In the genomic region with DNA sequence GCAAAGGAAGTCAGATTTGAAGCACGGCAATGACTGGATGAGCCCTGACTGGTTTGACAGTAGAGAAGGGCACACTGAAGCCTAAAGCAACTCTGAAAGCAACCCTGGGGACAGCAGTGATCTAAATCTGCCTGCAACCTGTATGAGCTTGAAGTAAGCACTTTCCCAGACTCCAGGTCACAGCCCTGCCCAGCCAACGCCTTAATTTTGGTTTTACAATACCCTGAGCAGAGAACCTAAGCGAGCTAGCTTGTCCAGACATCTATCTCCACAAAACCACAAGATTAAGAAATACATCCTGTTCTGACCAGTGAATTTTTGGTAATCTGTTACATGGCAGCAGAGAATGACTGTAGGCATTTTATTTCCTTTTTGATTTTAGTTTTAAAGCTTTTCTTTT, we compare ENCODE assay signal across 23 mouse cellular contexts.
A peak's percentile ranks its signal among the peaks of the same experiment; 100 is the strongest.
DNase-seq lines count a peak whose midpoint lies in the region; ATAC-seq and TF ChIP-seq lines count a peak whose summit lies in the region.
"Had no signal": no experiment of that assay in that cellular context is flagged by ENCODE, and none has a peak within 500 bp of the region (broad histone marks: within the 10 kb centered on the region; RNA-seq: fewer than 3 reads in every experiment).

No protein-coding gene starts in this region.

- no peak for TF ChIP-seq CTCF in C2C12 (IDR thresholded peaks at IDR 0.05; ENCODE audit: control insufficient read depth, insufficient read depth, insufficient read length)

- no peak overlapping the region for H3K4me3 ChIP-seq in intestine, embryonic 14.5 days (ENCODE audit: low read depth, low read length)
- no peak overlapping the region for H3K4me3 ChIP-seq in intestine, embryonic 15.5 days (replicated peaks)
- no peak overlapping the region for H3K4me3 ChIP-seq in C2C12 (ENCODE audit: insufficient read depth, poor library complexity, severe bottlenecking)
- H3K4me3 ChIP-seq: forebrain, embryonic 13.5 days; hindbrain, embryonic 15.5 days; limb, embryonic 12.5 days; megakaryocyte, embryonic 14.5 days; midbrain, embryonic 13.5 days had no signal

- peaks cover 5% of the 10 kb centered on the region; the same call in 1 of the 2 replicates for H3K36me3 ChIP-seq in intestine, embryonic 14.5 days (ENCODE audit: control insufficient read depth, insufficient read depth, low read length)
- H3K36me3 ChIP-seq in intestine, embryonic 15.5 days = no peaks in the 10 kb centered on the region
- H3K36me3 ChIP-seq in C2C12 (ENCODE audit: control insufficient read depth, insufficient read depth) = peaks cover 12% of the 10 kb centered on the region
- H3K36me3 ChIP-seq: hindbrain, embryonic 15.5 days; midbrain, embryonic 13.5 days had no signal

- H3K27ac ChIP-seq in intestine, embryonic 14.5 days (ENCODE audit: low read depth) = no peak overlapping the region
- no peak overlapping the region for H3K27ac ChIP-seq in intestine, embryonic 15.5 days
- H3K27ac ChIP-seq: forebrain, embryonic 13.5 days; hindbrain, embryonic 15.5 days; limb, embryonic 12.5 days; midbrain, embryonic 13.5 days had no signal

- ATAC-seq in intestine, embryonic 14.5 days (replicated peaks; ENCODE audit: low FRiP score, low TSS enrichment, low read depth) = no peak
- ATAC-seq in intestine, embryonic 15.5 days = no peak
- ATAC-seq in megakaryocyte progenitor cell, adult 5-6 weeks (replicated peaks; ENCODE audit: poor library complexity) = peak; percentile 74
- ATAC-seq: forebrain, embryonic 13.5 days; liver, postnatal 0 days; lung, postnatal 0 days; midbrain, embryonic 13.5 days had no signal

- H3K4me2 ChIP-seq in intestine, embryonic 14.5 days (ENCODE audit: low read length) = no peak overlapping the region
- no peak overlapping the region for H3K4me2 ChIP-seq in intestine, embryonic 15.5 days (replicated peaks)
- H3K4me2 ChIP-seq: forebrain, embryonic 13.5 days; hindbrain, embryonic 15.5 days; limb, embryonic 12.5 days; liver, embryonic 11.5 days; midbrain, embryonic 13.5 days had no signal

- H3K27me3 ChIP-seq in intestine, embryonic 14.5 days (replicated peaks; ENCODE audit: control insufficient read depth, insufficient read depth, low read length) = no peaks in the 10 kb centered on the region
- H3K27me3 ChIP-seq in intestine, embryonic 15.5 days (replicated peaks) = no peaks in the 10 kb centered on the region
- no peaks in the 10 kb centered on the region for H3K27me3 ChIP-seq in C2C12 (ENCODE audit: control insufficient read depth, insufficient read depth, insufficient read length)
- H3K27me3 ChIP-seq: forebrain, embryonic 13.5 days; hindbrain, embryonic 15.5 days; limb, embryonic 12.5 days; megakaryocyte, embryonic 14.5 days; midbrain, embryonic 13.5 days had no signal

- 0 out of 2 replicates have a peak, but pooled peaks cover 4% of the 10 kb centered on the region for H3K4me1 ChIP-seq in intestine, embryonic 14.5 days (replicated peaks; ENCODE audit: control insufficient read depth, insufficient read depth, low read length)
- no peaks in the 10 kb centered on the region for H3K4me1 ChIP-seq in intestine, embryonic 15.5 days (replicated peaks)
- H3K4me1 ChIP-seq: hindbrain, embryonic 15.5 days; limb, embryonic 12.5 days had no signal

- H3K79me3 ChIP-seq in C2C12 (ENCODE audit: low read depth) = peaks cover 38% of the 10 kb centered on the region

- WGBS in intestine, embryonic 14.5 days = 70% methylated on average over 3 of the region's 3 CpGs
- 71% methylated on average over 3 of the region's 3 CpGs for WGBS in intestine, embryonic 15.5 days

- no peak overlapping the region for H3K9ac ChIP-seq in intestine, embryonic 14.5 days (ENCODE audit: low read length)
- no peak overlapping the region for H3K9ac ChIP-seq in intestine, embryonic 15.5 days
- H3K9ac ChIP-seq: forebrain, embryonic 13.5 days; hindbrain, embryonic 15.5 days; limb, embryonic 12.5 days; liver, postnatal 0 days; midbrain, embryonic 13.5 days had no signal

- peak; percentile 35 for DNase-seq in intestine, embryonic 14.5 days (ENCODE audit: low spot score)
- DNase-seq in fat pad, adult 2 months (ENCODE audit: extremely low read depth, low read depth, low spot score) = peak; percentile 93
- DNase-seq in cerebellum, postnatal 4 days (ENCODE audit: low spot score in 2 of 2) = no peak
- no peak for DNase-seq in testis, postnatal 14 days (ENCODE audit: low spot score)
- no peak for DNase-seq in kidney, adult 8-10 months
- DNase-seq: adrenal gland, postnatal 14 days; B cell, adult 2 months; cerebellum, adult 8-10 months; cerebellum, postnatal 36 days; heart, postnatal 4 days; kidney, adult 11 months; kidney, postnatal 10 days; liver, postnatal 0 days had no signal

- peaks cover 94% of the 10 kb centered on the region for H3K79me2 ChIP-seq in C2C12 (ENCODE audit: control insufficient read depth, insufficient read depth)

- no peak overlapping the region for H3ac ChIP-seq in C2C12 (ENCODE audit: control insufficient read depth, insufficient read length, low read depth)

- no peaks in the 10 kb centered on the region for H3K9me3 ChIP-seq in intestine, embryonic 14.5 days (ENCODE audit: control insufficient read depth, low read length)
- H3K9me3 ChIP-seq in intestine, embryonic 15.5 days = no peaks in the 10 kb centered on the region
- H3K9me3 ChIP-seq: forebrain, embryonic 13.5 days; hindbrain, embryonic 15.5 days; limb, embryonic 12.5 days; megakaryocyte, embryonic 14.5 days; midbrain, embryonic 13.5 days had no signal

TF ChIP-seq in C2C12, 6 proteins besides CTCF, POLR2A, EP300 and RAD21:
- TF ChIP-seq MYOD1 (IDR thresholded peaks at IDR 0.05; ENCODE audit: control insufficient read depth, insufficient read length, low read depth) (no peak), CEBPB (IDR thresholded peaks at IDR 0.05; ENCODE audit: low read depth) (peak; percentile 79), FOSL1 (IDR thresholded peaks at IDR 0.05; ENCODE audit: insufficient read depth, low read length, poor library complexity, severe bottlenecking) (no peak)
TF ChIP-seq in C2C12: peak in this region for 1.

Comparison
In these comparisons a context has a peak if more than half of its experiments do, and no peak if none do; other contexts are left out.
1. DNase-seq: peak in intestine, embryonic 14.5 days (single experiment) and fat pad, adult 2 months (single experiment); none in cerebellum, postnatal 4 days (0 of 2), testis, postnatal 14 days (single experiment) and kidney, adult 8-10 months (0 of 2).